Mouse (Mus musculus): Measurements from ENCODE around the gene Dscaml1. TPM values are rescaled to one million over a fixed set of nuclear protein-coding genes. Genes with fewer than 3 reads are reported as not detected.

Gene Dscaml1
- polyA plus RNA-seq, 1 experiment from 2014 or later: 0.17 TPM

DNA sequence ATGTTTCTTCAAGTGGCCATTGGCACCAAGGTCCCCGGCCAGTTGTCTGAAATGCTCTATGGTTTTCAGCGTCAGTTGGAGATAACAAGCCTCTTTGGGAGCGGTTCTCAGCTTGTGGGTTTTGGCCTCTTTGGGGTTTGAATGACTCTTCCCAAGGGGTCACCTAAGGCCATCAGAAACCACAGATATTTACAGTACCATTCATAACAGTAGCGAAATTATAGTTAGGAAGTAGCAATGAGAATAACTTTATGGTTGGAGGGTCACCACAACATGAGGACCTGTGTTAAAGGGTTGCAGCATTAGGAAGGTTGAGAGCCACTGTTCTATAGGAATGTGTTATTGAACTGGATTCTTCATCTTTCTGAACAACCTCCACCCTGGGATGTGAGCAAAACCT lies 24.9 kb downstream of the Dscaml1 start:
- Histone ChIP-seq H3K9me3 (ENCODE audit: control insufficient read depth, low read length) (no peaks in the 10 kb centered on the region), H3K4me1 (replicated peaks; ENCODE audit: control insufficient read depth, insufficient read depth) (no peaks in the 10 kb centered on the region), H3K9ac (ENCODE audit: low read length) (no peak overlapping the region), H3K27ac (replicated peaks) (no peak overlapping the region), H3K4me2 (replicated peaks; ENCODE audit: low read depth) (no peak overlapping the region), H3K27me3 (ENCODE audit: control insufficient read depth, insufficient read depth, low read length) (no peaks in the 10 kb centered on the region), H3K36me3 (ENCODE audit: control insufficient read depth, insufficient read depth, low read length) (no peaks in the 10 kb centered on the region), H3K4me3 (ENCODE audit: low read depth, low read length) (no peak overlapping the region)
- no peak for TF ChIP-seq CTCF (IDR thresholded peaks at IDR 0.05; ENCODE audit: low read depth)
- TF ChIP-seq EP300 (optimal IDR thresholded peaks at IDR 0.05): no peak
- WGBS: 88% methylated on average over 4 of the region's 4 CpGs
- DNase-seq (ENCODE audit: low spot score): no peak
- no peak for ATAC-seq (ENCODE audit: low FRiP score, low TSS enrichment)

DNA sequence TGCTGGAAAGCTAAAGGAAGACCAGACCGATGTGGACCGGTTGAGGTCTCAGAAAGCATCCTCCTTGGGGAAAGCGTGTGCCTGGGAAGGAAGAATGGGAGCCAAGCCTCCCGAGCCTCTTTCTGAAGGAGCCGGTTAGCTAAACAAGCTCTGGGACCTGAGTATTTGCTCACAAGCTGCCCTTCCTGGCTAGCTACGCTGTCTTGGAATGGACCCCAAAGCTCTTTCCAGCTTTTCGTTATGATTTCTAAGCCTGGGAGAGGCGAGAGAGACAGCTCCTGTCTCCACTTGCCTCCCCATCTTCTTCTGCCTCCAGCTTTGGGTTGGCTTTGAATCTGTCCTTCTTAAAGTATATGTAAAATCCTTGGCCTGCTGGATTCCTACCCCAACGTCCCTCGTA lies 27.6 kb downstream of the Dscaml1 start:
- no peaks in the 10 kb centered on the region for H3K9me3 ChIP-seq (ENCODE audit: control insufficient read depth, low read length)
- 66% methylated on average over 10 of the region's 10 CpGs for WGBS
- DNase-seq (ENCODE audit: low spot score): no peak
- H3K4me1 ChIP-seq (replicated peaks; ENCODE audit: control insufficient read depth, insufficient read depth): no peaks in the 10 kb centered on the region
- no peak for ATAC-seq (ENCODE audit: low FRiP score, low TSS enrichment)
- no peak overlapping the region for H3K27ac ChIP-seq (replicated peaks)
- TF ChIP-seq EP300 (optimal IDR thresholded peaks at IDR 0.05): no peak
- no peak for TF ChIP-seq CTCF (IDR thresholded peaks at IDR 0.05; ENCODE audit: low read depth)
- no peak overlapping the region for H3K4me2 ChIP-seq (replicated peaks; ENCODE audit: low read depth)
- no peak overlapping the region for H3K9ac ChIP-seq (ENCODE audit: low read length)
- no peaks in the 10 kb centered on the region for H3K36me3 ChIP-seq (ENCODE audit: control insufficient read depth, insufficient read depth, low read length)
- H3K27me3 ChIP-seq (ENCODE audit: control insufficient read depth, insufficient read depth, low read length): no peaks in the 10 kb centered on the region
- no peak overlapping the region for H3K4me3 ChIP-seq (ENCODE audit: low read depth, low read length)

DNA sequence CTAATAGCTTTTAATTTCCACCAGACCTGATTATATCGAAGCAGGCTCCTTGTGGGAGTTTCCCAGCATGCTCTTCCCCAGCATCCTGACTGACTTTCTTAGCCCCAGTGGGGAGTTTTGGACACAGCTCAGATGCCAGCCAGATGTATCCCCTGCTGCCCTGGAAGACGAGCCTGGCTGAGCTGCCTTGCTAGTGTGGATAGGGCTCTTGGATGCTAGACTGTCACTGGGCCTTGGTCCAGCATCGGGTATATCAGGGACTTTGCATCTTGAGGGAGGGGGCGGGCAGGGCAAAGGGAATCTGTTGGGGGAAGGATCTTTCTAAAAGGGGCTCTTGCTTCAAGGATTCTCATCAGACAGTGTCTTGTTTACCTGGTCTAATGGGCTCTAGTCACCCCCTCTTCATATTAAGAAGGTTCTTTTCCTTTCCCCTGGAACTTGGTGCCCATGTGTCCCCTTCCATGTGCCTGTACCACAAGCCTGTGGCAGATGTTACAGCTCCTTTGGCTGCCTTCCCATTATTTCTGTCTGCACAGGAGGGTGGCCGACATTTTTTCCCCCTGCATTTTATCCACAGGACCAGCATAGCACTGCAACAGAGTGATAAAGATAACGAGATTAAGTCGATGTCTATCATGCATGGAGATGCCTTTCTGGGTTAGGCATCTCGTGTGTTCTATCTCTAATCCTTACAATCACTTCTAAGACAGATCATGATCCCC lies 28.6 kb downstream of the Dscaml1 start:
- H3K9ac ChIP-seq (ENCODE audit: low read length): no peak overlapping the region
- ATAC-seq (ENCODE audit: low FRiP score, low TSS enrichment) (no peak), DNase-seq (ENCODE audit: low spot score) (no peak)
- no peaks in the 10 kb centered on the region for H3K36me3 ChIP-seq (ENCODE audit: control insufficient read depth, insufficient read depth, low read length)
- TF ChIP-seq CTCF (IDR thresholded peaks at IDR 0.05; ENCODE audit: low read depth) (no peak), EP300 (optimal IDR thresholded peaks at IDR 0.05) (no peak)
- H3K4me3 ChIP-seq (ENCODE audit: low read depth, low read length): no peak overlapping the region
- H3K4me2 ChIP-seq (replicated peaks; ENCODE audit: low read depth): no peak overlapping the region
- no peaks in the 10 kb centered on the region for H3K27me3 ChIP-seq (ENCODE audit: control insufficient read depth, insufficient read depth, low read length)
- no peak overlapping the region for H3K27ac ChIP-seq (replicated peaks)
- 72% methylated on average over 8 of the region's 8 CpGs for WGBS
- no peaks in the 10 kb centered on the region for H3K9me3 ChIP-seq (ENCODE audit: control insufficient read depth, low read length)
- no peaks in the 10 kb centered on the region for H3K4me1 ChIP-seq (replicated peaks; ENCODE audit: control insufficient read depth, insufficient read depth)

DNA sequence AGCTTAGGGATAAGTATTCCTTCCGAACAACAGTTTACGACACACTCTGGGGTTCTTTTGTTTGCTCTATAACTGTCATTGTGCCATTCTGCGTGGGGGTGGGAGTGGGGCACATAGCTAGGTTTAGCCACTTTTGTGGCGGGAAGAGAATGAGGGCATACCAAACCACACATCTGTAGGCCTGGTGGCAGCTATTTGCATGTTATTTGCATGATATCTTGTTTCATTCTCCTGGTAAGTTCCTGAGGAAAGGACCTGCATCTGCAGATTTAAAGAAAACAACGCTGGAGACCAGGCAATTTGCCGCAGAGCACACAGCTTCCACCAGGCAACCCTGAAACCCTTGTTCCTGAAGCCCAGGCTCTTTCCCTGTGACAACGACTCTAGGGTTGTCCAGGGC lies 30.8 kb downstream of the Dscaml1 start:
- no peak for TF ChIP-seq CTCF (IDR thresholded peaks at IDR 0.05; ENCODE audit: low read depth)
- TF ChIP-seq EP300 (optimal IDR thresholded peaks at IDR 0.05): no peak
- H3K4me1 ChIP-seq (replicated peaks; ENCODE audit: control insufficient read depth, insufficient read depth): no peaks in the 10 kb centered on the region
- H3K9me3 ChIP-seq (ENCODE audit: control insufficient read depth, low read length): no peaks in the 10 kb centered on the region
- no peaks in the 10 kb centered on the region for H3K36me3 ChIP-seq (ENCODE audit: control insufficient read depth, insufficient read depth, low read length)
- no peaks in the 10 kb centered on the region for H3K27me3 ChIP-seq (ENCODE audit: control insufficient read depth, insufficient read depth, low read length)
- DNase-seq (ENCODE audit: low spot score) (no peak), ATAC-seq (ENCODE audit: low FRiP score, low TSS enrichment) (no peak)
- no peak overlapping the region for H3K9ac ChIP-seq (ENCODE audit: low read length)
- H3K4me3 ChIP-seq (ENCODE audit: low read depth, low read length): no peak overlapping the region
- H3K4me2 ChIP-seq (replicated peaks; ENCODE audit: low read depth): no peak overlapping the region
- H3K27ac ChIP-seq (replicated peaks): no peak overlapping the region
- WGBS: 29% methylated on average over 7 of the region's 7 CpGs

DNA sequence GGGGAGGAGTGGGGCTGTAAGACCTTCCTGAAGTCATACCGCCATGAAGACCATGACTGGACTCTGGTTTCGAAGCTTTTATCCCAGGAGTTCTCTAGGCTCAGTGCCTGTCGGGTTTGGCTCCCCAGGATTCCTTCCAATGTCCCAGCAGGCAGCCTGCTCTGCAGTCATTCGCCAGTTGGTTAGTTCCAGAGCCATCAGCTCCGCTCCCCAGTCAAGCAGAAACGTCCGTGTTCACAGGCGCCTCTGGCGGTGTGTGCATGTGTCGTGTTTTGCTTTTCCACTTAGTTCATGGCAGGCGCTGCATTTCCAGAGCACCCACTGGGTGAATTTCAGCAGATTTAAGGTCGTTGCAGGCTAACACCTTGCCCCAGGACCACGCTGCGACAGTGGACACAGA lies 31.9 kb downstream of the Dscaml1 start:
- H3K27ac ChIP-seq (replicated peaks): no peak overlapping the region
- no peak overlapping the region for H3K4me2 ChIP-seq (replicated peaks; ENCODE audit: low read depth)
- H3K36me3 ChIP-seq (ENCODE audit: control insufficient read depth, insufficient read depth, low read length): no peaks in the 10 kb centered on the region
- no peak for DNase-seq (ENCODE audit: low spot score)
- no peaks in the 10 kb centered on the region for H3K4me1 ChIP-seq (replicated peaks; ENCODE audit: control insufficient read depth, insufficient read depth)
- no peak for ATAC-seq (ENCODE audit: low FRiP score, low TSS enrichment)
- H3K9me3 ChIP-seq (ENCODE audit: control insufficient read depth, low read length): no peaks in the 10 kb centered on the region
- no peaks in the 10 kb centered on the region for H3K27me3 ChIP-seq (ENCODE audit: control insufficient read depth, insufficient read depth, low read length)
- no peak overlapping the region for H3K9ac ChIP-seq (ENCODE audit: low read length)
- no peak for TF ChIP-seq CTCF (IDR thresholded peaks at IDR 0.05; ENCODE audit: low read depth)
- TF ChIP-seq EP300 (optimal IDR thresholded peaks at IDR 0.05): no peak
- no peak overlapping the region for H3K4me3 ChIP-seq (ENCODE audit: low read depth, low read length)
- 70% methylated on average over 14 of the region's 14 CpGs for WGBS

DNA sequence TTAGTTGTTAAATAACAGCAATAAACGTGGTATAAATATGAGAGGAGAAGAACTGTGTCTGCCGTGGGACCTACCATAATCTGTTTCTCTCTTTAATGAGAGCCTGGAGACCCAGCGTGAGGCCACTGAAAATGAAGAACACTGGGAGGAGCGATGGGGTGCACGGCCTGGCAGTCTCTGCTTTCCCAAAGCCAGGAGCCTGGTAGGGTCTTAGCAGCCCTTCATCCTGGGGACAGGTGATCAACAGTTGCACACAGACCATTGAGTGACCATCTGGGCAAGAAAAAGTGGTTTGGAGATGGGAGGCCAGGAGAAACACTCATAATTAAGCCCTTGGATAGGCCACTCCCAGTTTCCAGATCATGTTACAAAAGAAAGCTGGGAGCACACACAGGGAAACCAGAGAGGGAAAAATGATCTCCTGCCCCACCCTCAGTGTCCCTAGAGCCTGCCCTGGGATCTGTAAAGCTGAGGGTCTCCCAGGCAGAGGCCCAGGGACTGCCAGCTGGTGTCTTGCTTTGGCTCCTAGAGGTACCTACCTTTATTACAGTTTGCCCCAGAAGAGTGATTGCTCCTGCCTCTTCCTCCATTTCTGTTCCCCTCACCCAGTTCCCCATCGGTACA lies 39.1 kb downstream of the Dscaml1 start:
- H3K36me3 ChIP-seq (ENCODE audit: control insufficient read depth, insufficient read depth, low read length): no peaks in the 10 kb centered on the region
- no peak overlapping the region for H3K27ac ChIP-seq (replicated peaks)
- H3K4me2 ChIP-seq (replicated peaks; ENCODE audit: low read depth): no peak overlapping the region
- DNase-seq (ENCODE audit: low spot score): no peak
- no peak for ATAC-seq (ENCODE audit: low FRiP score, low TSS enrichment)
- H3K9ac ChIP-seq (ENCODE audit: low read length): no peak overlapping the region
- H3K9me3 ChIP-seq (ENCODE audit: control insufficient read depth, low read length): no peaks in the 10 kb centered on the region
- no peaks in the 10 kb centered on the region for H3K4me1 ChIP-seq (replicated peaks; ENCODE audit: control insufficient read depth, insufficient read depth)
- no peak overlapping the region for H3K4me3 ChIP-seq (ENCODE audit: low read depth, low read length)
- TF ChIP-seq CTCF (IDR thresholded peaks at IDR 0.05; ENCODE audit: low read depth): no peak
- TF ChIP-seq EP300 (optimal IDR thresholded peaks at IDR 0.05): no peak
- H3K27me3 ChIP-seq (ENCODE audit: control insufficient read depth, insufficient read depth, low read length): no peaks in the 10 kb centered on the region
- WGBS: 45% methylated on average over 6 of the region's 6 CpGs
